Mouse (Mus musculus): ENCODE measurements around the gene Gm6760. TPM values are rescaled to one million over a fixed set of nuclear protein-coding genes. Genes with fewer than 3 reads are reported as not detected.

Gene Gm6760
- polyA plus RNA-seq (2015; fragmentation: Nextera tagmentation; extraction: Ambion mirVana) = not detected in 2 replicates

DNA sequence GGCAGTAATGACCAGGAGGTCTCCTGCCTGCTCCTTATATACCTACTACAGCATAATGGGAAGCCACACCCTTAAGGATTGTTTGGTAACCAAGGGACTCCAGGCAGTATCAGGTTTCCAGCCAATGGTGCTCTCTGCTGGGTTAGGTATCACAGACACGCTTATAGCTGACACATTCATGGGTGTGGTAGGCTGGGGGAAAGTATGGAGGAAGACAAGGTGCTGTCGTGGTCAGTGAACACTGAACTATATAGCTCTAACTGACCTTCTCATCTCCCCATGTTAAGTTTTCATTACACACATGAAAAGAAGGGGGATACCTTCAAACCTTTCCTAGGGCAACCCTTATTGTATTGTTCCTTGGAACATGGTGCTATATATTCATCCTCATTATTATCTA, at the start of gene Gm6760:
Gene Gm6760 (minus strand): TSS at position 101 of the 400 bp plus-strand sequence.
- no peaks in the 10 kb centered on the region for H3K27me3 ChIP-seq
- WGBS = 61% methylated on average over 2 of the region's 2 CpGs
- no peak within 1 kb of the TSS for H3K4me2 ChIP-seq
- no peak within 1 kb of the TSS for H3K27ac ChIP-seq
- H3K9ac ChIP-seq = no peak within 1 kb of the TSS
- no peak within 1 kb of the TSS for H3K4me3 ChIP-seq
- H3K36me3 ChIP-seq = no peaks in the 10 kb centered on the region
- H3K4me1 ChIP-seq = no peaks in the 10 kb centered on the region
- no peak for ATAC-seq (ENCODE audit: borderline replicate concordance, extremely low read depth, low FRiP score, low TSS enrichment)
- no peaks in the 10 kb centered on the region for H3K9me3 ChIP-seq

DNA sequence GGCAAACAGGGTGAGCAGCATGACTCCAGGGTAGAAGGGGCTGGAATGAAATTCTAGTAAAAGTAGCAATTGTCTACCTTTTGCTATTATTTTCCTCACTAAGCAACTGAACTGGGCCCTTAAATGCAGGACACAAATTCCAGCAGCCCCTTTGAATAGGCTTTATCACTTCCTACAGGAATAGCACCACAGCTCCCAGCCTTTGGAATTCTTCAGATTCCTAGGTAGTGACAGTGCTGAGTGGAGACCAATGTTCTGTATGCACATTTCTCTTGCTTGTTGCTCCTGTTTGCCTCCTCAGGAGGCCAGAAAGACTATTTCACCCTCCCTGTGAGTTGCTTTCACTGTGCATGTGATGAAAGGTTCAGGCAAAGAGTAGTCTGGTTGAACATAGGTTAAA, 29.2 kb upstream of the Gm6760 start:
- no peaks in the 10 kb centered on the region for H3K27me3 ChIP-seq
- H3K4me3 ChIP-seq = no peak overlapping the region
- no peak for ATAC-seq (ENCODE audit: borderline replicate concordance, extremely low read depth, low FRiP score, low TSS enrichment)
- H3K4me1 ChIP-seq = no peaks in the 10 kb centered on the region
- H3K36me3 ChIP-seq = no peaks in the 10 kb centered on the region
- H3K27ac ChIP-seq = no peak overlapping the region
- H3K9ac ChIP-seq = no peak overlapping the region
- H3K4me2 ChIP-seq = no peak overlapping the region
- H3K9me3 ChIP-seq = no peaks in the 10 kb centered on the region

DNA sequence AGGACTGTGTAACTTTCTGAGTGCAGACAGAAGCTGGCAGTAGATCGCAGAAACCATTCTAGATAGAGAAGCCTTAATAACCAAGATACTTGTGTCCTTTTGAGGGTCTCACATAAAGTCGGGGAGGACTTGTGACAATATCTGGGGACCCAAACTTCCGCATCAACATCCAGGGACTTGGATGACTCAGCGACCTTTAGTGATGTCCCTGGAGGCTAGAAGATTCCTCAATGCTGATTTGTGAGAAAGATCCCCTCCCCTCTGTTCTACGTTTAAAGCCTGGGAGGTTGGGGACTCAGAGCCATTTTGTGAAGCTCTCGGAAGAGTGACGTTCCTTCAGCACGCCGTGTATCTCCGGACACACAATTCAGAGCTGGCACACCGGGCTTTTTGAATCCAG, 21.2 kb upstream of the Gm6760 start, which contains the start of gene 3830417A13Rik:
Gene 3830417A13Rik (plus strand): TSS at position 301 of the 400 bp plus-strand sequence.
- no peak within 1 kb of the TSS for H3K27ac ChIP-seq
- no peaks in the 10 kb centered on the region for H3K36me3 ChIP-seq

More for the DNA sequence above, 21.2 kb upstream of the Gm6760 start, which contains the start of gene 3830417A13Rik:
- no peak for ATAC-seq (ENCODE audit: borderline replicate concordance, extremely low read depth, low FRiP score, low TSS enrichment)
- Histone ChIP-seq H3K4me2 (no peak within 1 kb of the TSS), H3K4me3 (no peak within 1 kb of the TSS), H3K27me3 (no peaks in the 10 kb centered on the region), H3K9me3 (no peaks in the 10 kb centered on the region), H3K9ac (no peak within 1 kb of the TSS), H3K4me1 (no peaks in the 10 kb centered on the region)
- 84% methylated on average over 11 of the region's 11 CpGs for WGBS

Other genes starting within 250 kb of the Gm6760 start
- gene 3830417A13Rik, start 21.4 kb upstream of the Gm6760 start, polyA plus RNA-seq (2015; fragmentation: Nextera tagmentation; extraction: Ambion mirVana) = not detected in 2 replicates
- 0.99 and 1.1 TPM in 2 replicates for gene Slitrk4, start 124.8 kb upstream of the Gm6760 start, polyA plus RNA-seq (2015; fragmentation: Nextera tagmentation; extraction: Ambion mirVana)

All from lung, embryonic 15.5 days (tissue).